Comparison of ENCODE assay signal across 16 mouse cellular contexts in genomic region chr7:79880033-79880432, GRCm38 (mm10).
"Had no signal": no experiment of that assay in that cellular context is flagged by ENCODE, and none has a peak within 500 bp of the region (broad histone marks: within the 10 kb centered on the region; RNA-seq: fewer than 3 reads in every experiment).

No protein-coding gene starts in this region.

- H3K9me3 ChIP-seq: liver, embryonic 13.5 days; lung, embryonic 15.5 days; megakaryocyte, embryonic 14.5 days; neural tube, embryonic 15.5 days had no signal

- H3K27me3 ChIP-seq: liver, embryonic 13.5 days; lung, embryonic 15.5 days; neural tube, embryonic 15.5 days had no signal

- ATAC-seq: liver, postnatal 0 days; midbrain, embryonic 16.5 days had no signal

- H3K9ac ChIP-seq: liver, embryonic 13.5 days; liver, postnatal 0 days; lung, embryonic 15.5 days; neural tube, embryonic 15.5 days had no signal

- H3K4me1 ChIP-seq: liver, embryonic 13.5 days; lung, embryonic 15.5 days; neural tube, embryonic 15.5 days had no signal

- H3K27ac ChIP-seq: left cerebral cortex, adult 2 months; liver, embryonic 13.5 days; lung, embryonic 15.5 days; macrophage; neural tube, embryonic 15.5 days had no signal

- H3K4me3 ChIP-seq: left cerebral cortex, adult 2 months; liver, embryonic 13.5 days; lung, embryonic 15.5 days; megakaryocyte, embryonic 14.5 days; neural tube, embryonic 15.5 days had no signal

- DNase-seq: kidney, adult 18-20 months; kidney, postnatal 25 days; liver; liver, embryonic 13.5 days; liver, postnatal 0 days; lung, postnatal 14 days; right cerebral cortex, adult 18-20 months; right cerebral cortex, postnatal 25 days; thymus, postnatal 36 days had no signal

- H3K4me2 ChIP-seq: liver, embryonic 13.5 days; lung, embryonic 15.5 days; midbrain, embryonic 11.5 days; neural tube, embryonic 15.5 days had no signal
